Mouse (Mus musculus): ENCODE results near the gene Tlr9.

GRCm38 (mm10) chr9:106241541-106242164, 19.3 kb downstream of the Tlr9 start:
- TF ChIP-seq CTCF (IDR thresholded peaks at IDR 0.05; ENCODE audit: low read depth, low read length) (no peak), TAL1 (conservative IDR thresholded peaks at IDR 0.05; ENCODE audit: low read depth, low read length) (no peak), GATA1 (IDR thresholded peaks at IDR 0.05; ENCODE audit: borderline replicate concordance, low read length) (no peak)
